Mouse (Mus musculus): Measurements from ENCODE around the gene Tekt5. TPM values are rescaled to one million over a fixed set of nuclear protein-coding genes. Genes with fewer than 3 reads are reported as not detected.

Tekt5 gene
- total RNA-seq, 2 experiments from 2014 or later, result not detected

- DNase-seq (ENCODE audit: low spot score), result no peak
Observed at GRCm38 (mm10) chr16:10379531-10379930, 15.8 kb downstream of the Tekt5 start.

GRCm38 (mm10) chr16:10377286-10377685, 18.0 kb downstream of the Tekt5 start:
- no peak for DNase-seq (ENCODE audit: low spot score)

GRCm38 (mm10) chr16:10374254-10375011, 20.9 kb downstream of the Tekt5 start:
- DNase-seq (ENCODE audit: low spot score), result no peak

GRCm38 (mm10) chr16:10372372-10372771, 22.9 kb downstream of the Tekt5 start:
- DNase-seq (ENCODE audit: low spot score), result no peak

GRCm38 (mm10) chr16:10369996-10370395, 25.3 kb downstream of the Tekt5 start:
- no peak for DNase-seq (ENCODE audit: low spot score)

GRCm38 (mm10) chr16:10369468-10369934, 25.8 kb downstream of the Tekt5 start:
- DNase-seq (ENCODE audit: low spot score), result no peak

GRCm38 (mm10) chr16:10366240-10367217, 28.8 kb downstream of the Tekt5 start:
- DNase-seq (ENCODE audit: low spot score), result no peak

- no peak for DNase-seq (ENCODE audit: low spot score)
Observed at GRCm38 (mm10) chr16:10365796-10366195, 29.5 kb downstream of the Tekt5 start.

GRCm38 (mm10) chr16:10363061-10363460, 32.2 kb downstream of the Tekt5 start:
- DNase-seq (ENCODE audit: low spot score), result no peak

GRCm38 (mm10) chr16:10359241-10359640, 36.0 kb downstream of the Tekt5 start:
- DNase-seq (ENCODE audit: low spot score), result no peak

GRCm38 (mm10) chr16:10358010-10358934, 37.0 kb downstream of the Tekt5 start:
- no peak for DNase-seq (ENCODE audit: low spot score)

- no peak for DNase-seq (ENCODE audit: low spot score)
Observed at GRCm38 (mm10) chr16:10355004-10355403, 40.3 kb downstream of the Tekt5 start.

- DNase-seq (ENCODE audit: low spot score), result no peak
Observed at GRCm38 (mm10) chr16:10351050-10351636, 44.1 kb downstream of the Tekt5 start.

GRCm38 (mm10) chr16:10349876-10350275, 45.4 kb downstream of the Tekt5 start:
- DNase-seq (ENCODE audit: low spot score), result no peak

- DNase-seq (ENCODE audit: low spot score), result no peak
Observed at GRCm38 (mm10) chr16:10349436-10349835, 45.9 kb downstream of the Tekt5 start.

- DNase-seq (ENCODE audit: low spot score), result no peak
Observed at GRCm38 (mm10) chr16:10347551-10347950, 47.7 kb downstream of the Tekt5 start.

- no peak for DNase-seq (ENCODE audit: low spot score)
Observed at GRCm38 (mm10) chr16:10341110-10341509, 54.2 kb downstream of the Tekt5 start.

- DNase-seq (ENCODE audit: low spot score), result no peak
Observed at GRCm38 (mm10) chr16:10339930-10340329, 55.4 kb downstream of the Tekt5 start.

GRCm38 (mm10) chr16:10338601-10339000, 56.7 kb downstream of the Tekt5 start:
- no peak for DNase-seq (ENCODE audit: low spot score)

GRCm38 (mm10) chr16:10337422-10338197, 57.7 kb downstream of the Tekt5 start:
- DNase-seq (ENCODE audit: low spot score), result no peak

Data from gastrocnemius, adult 18-20 months (tissue).